Mouse (Mus musculus) adrenal gland, postnatal 36 days (tissue): Measurements from ENCODE around the gene Mga. TPM values are rescaled to one million over a fixed set of nuclear protein-coding genes. Genes with fewer than 3 reads are reported as not detected.

Experiments used
- DNase-seq, 2 experiments: peaks; one replicate each; pipeline ENCODE4 v3.0.0; 2021; ENCODE audit warnings: mixed read lengths in 1 of 2
- total RNA-seq, 2 experiments: library from RNA; stranded (reverse); gene quantifications; 2 replicates each; pipeline ENCODE4 v1.2.3; 2021

Mga gene
- total RNA-seq, 2 experiments from 2014 or later: 46.7 to 47.5 TPM

GRCm38 (mm10) chr2:119987441-119987840 is 90.4 kb downstream of the Mga start:
- no peak for DNase-seq

GRCm38 (mm10) chr2:119988952-119989351 is 91.9 kb downstream of the Mga start:
- no peak for DNase-seq

GRCm38 (mm10) chr2:119990881-119991280 is 93.9 kb downstream of the Mga start:
- no peak for DNase-seq

GRCm38 (mm10) chr2:119992349-119992748 is 95.3 kb downstream of the Mga start:
- DNase-seq: no peak

GRCm38 (mm10) chr2:119993515-119993914 is 96.5 kb downstream of the Mga start:
- no peak for DNase-seq

- DNase-seq: no peak
Observed at GRCm38 (mm10) chr2:119994839-119995238, 97.8 kb downstream of the Mga start.

GRCm38 (mm10) chr2:119995391-119996281 is 98.6 kb downstream of the Mga start:
- no peak for DNase-seq

GRCm38 (mm10) chr2:119997354-119997753 is 100.3 kb downstream of the Mga start:
- no peak for DNase-seq

GRCm38 (mm10) chr2:119999731-120000130 is 102.7 kb downstream of the Mga start:
- no peak for DNase-seq

GRCm38 (mm10) chr2:120000882-120001584 is 104.0 kb downstream of the Mga start:
- no peak for DNase-seq

- DNase-seq: no peak
Observed at GRCm38 (mm10) chr2:120001956-120002355, 104.9 kb downstream of the Mga start.

GRCm38 (mm10) chr2:120003970-120004369 is 106.9 kb downstream of the Mga start:
- DNase-seq: no peak

- DNase-seq: peak; percentile 41 to 47
Observed at GRCm38 (mm10) chr2:120006696-120007095, 109.7 kb downstream of the Mga start.

GRCm38 (mm10) chr2:120007680-120008210 is 110.7 kb downstream of the Mga start:
- DNase-seq: peak; percentile 56 to 76

GRCm38 (mm10) chr2:120008672-120009071 is 111.6 kb downstream of the Mga start:
- DNase-seq: no peak

GRCm38 (mm10) chr2:120011462-120012200 is 114.6 kb downstream of the Mga start:
- DNase-seq: peak; percentile 61 to 75

- DNase-seq: peak in 1 of 2 experiments; percentile 42
Observed at GRCm38 (mm10) chr2:120012924-120013323, 115.9 kb downstream of the Mga start.

GRCm38 (mm10) chr2:120013831-120014486 is 116.9 kb downstream of the Mga start:
- DNase-seq: no peak

- DNase-seq: no peak
Observed at GRCm38 (mm10) chr2:120015882-120016281, 118.9 kb downstream of the Mga start.

- DNase-seq: no peak
Observed at GRCm38 (mm10) chr2:120017599-120017998, 120.6 kb downstream of the Mga start.
